Comparison of ENCODE assay signal across 20 mouse cellular contexts in genomic region chr7:113505047-113505446, GRCm38 (mm10).
"Had no signal": no experiment of that assay in that cellular context is flagged by ENCODE, and none has a peak within 500 bp of the region (broad histone marks: within the 10 kb centered on the region; RNA-seq: fewer than 3 reads in every experiment).

No protein-coding gene starts in this region.

- H3K9ac ChIP-seq: limb, embryonic 13.5 days; liver, embryonic 15.5 days; lung, embryonic 15.5 days; neural tube, embryonic 13.5 days; stomach, embryonic 15.5 days had no signal

- H3K4me2 ChIP-seq: limb, embryonic 13.5 days; liver, embryonic 11.5 days; liver, embryonic 15.5 days; lung, embryonic 15.5 days; neural tube, embryonic 13.5 days; stomach, embryonic 15.5 days had no signal

- H3K4me1 ChIP-seq: liver, embryonic 15.5 days; lung, embryonic 15.5 days; neural tube, embryonic 13.5 days; stomach, embryonic 15.5 days had no signal

- H3K9me3 ChIP-seq: limb, embryonic 13.5 days; liver, embryonic 15.5 days; lung, embryonic 15.5 days; neural tube, embryonic 13.5 days; stomach, embryonic 15.5 days had no signal

- H3K27me3 ChIP-seq: limb, embryonic 13.5 days; lung, embryonic 15.5 days; neural tube, embryonic 13.5 days; stomach, embryonic 15.5 days had no signal

- H3K27ac ChIP-seq: hindbrain, postnatal 0 days; kidney, postnatal 0 days; layer of hippocampus, adult 2 months; limb, embryonic 13.5 days; liver, embryonic 15.5 days; lung, embryonic 15.5 days; macrophage; neural tube, embryonic 13.5 days; stomach, embryonic 15.5 days had no signal

- DNase-seq: kidney, adult 11 months; kidney, adult 9 months; kidney, postnatal 4 days; left cerebral cortex, postnatal 4 days; lung, postnatal 14 days; midbrain, embryonic 14.5 days; retina, postnatal 1 day; right cerebral cortex, postnatal 4 days; spleen, adult 18-20 months; thymus, postnatal 36 days had no signal

- H3K4me3 ChIP-seq: layer of hippocampus, adult 2 months; limb, embryonic 13.5 days; liver, embryonic 15.5 days; lung, embryonic 15.5 days; neural tube, embryonic 13.5 days; stomach, embryonic 15.5 days had no signal

- ATAC-seq: hindbrain, postnatal 0 days had no signal

- H3K36me3 ChIP-seq: limb, embryonic 13.5 days; liver, embryonic 15.5 days; lung, embryonic 15.5 days; neural tube, embryonic 13.5 days; stomach, embryonic 15.5 days had no signal
